Mouse (Mus musculus) cerebellum, adult 11 months (tissue): Measurements from ENCODE around the gene Ankrd33.

Experiments used
- DNase-seq: peaks from one replicate; pipeline ENCODE4 v3.0.0; 2022

Ankrd33 gene

GRCm38 (mm10) chr15:101126876-101127544 is 11.5 kb downstream of the Ankrd33 start:
- DNase-seq, result no peak

- DNase-seq, result no peak
These were observed 12.9 kb downstream of the Ankrd33 start, which contains the start of gene Acvrl1 for GRCm38 (mm10) chr15:101128181-101129089. Gene Acvrl1 (plus strand): TSS chr15:101128522.

GRCm38 (mm10) chr15:101129412-101129811 is 13.9 kb downstream of the Ankrd33 start:
- DNase-seq, result no peak

- DNase-seq, result no peak
These were observed 15.9 kb downstream of the Ankrd33 start for GRCm38 (mm10) chr15:101131498-101131897.

- no peak for DNase-seq
These were observed 16.5 kb downstream of the Ankrd33 start for GRCm38 (mm10) chr15:101132041-101132440.

GRCm38 (mm10) chr15:101132761-101133160 is 17.2 kb downstream of the Ankrd33 start:
- DNase-seq, result no peak

GRCm38 (mm10) chr15:101133993-101134704 is 18.6 kb downstream of the Ankrd33 start:
- DNase-seq, result no peak

GRCm38 (mm10) chr15:101135405-101135804 is 19.9 kb downstream of the Ankrd33 start:
- DNase-seq, result no peak

GRCm38 (mm10) chr15:101137455-101137854 is 21.9 kb downstream of the Ankrd33 start:
- DNase-seq, result no peak

- DNase-seq, result no peak
These were observed 23.1 kb downstream of the Ankrd33 start for GRCm38 (mm10) chr15:101138675-101139074.

- DNase-seq, result no peak
These were observed 24.3 kb downstream of the Ankrd33 start for GRCm38 (mm10) chr15:101139885-101140284.

GRCm38 (mm10) chr15:101140587-101140986 is 25.0 kb downstream of the Ankrd33 start:
- no peak for DNase-seq

- no peak for DNase-seq
These were observed 25.5 kb downstream of the Ankrd33 start for GRCm38 (mm10) chr15:101141061-101141541.

- DNase-seq, result no peak
These were observed 27.1 kb downstream of the Ankrd33 start for GRCm38 (mm10) chr15:101142672-101143071.

- no peak for DNase-seq
These were observed 27.9 kb downstream of the Ankrd33 start for GRCm38 (mm10) chr15:101143494-101143893.

GRCm38 (mm10) chr15:101144176-101144575 is 28.6 kb downstream of the Ankrd33 start:
- no peak for DNase-seq

- DNase-seq, result no peak
These were observed 29.2 kb downstream of the Ankrd33 start for GRCm38 (mm10) chr15:101144779-101145178.

- DNase-seq, result peak; percentile 88
These were observed 30.0 kb downstream of the Ankrd33 start for GRCm38 (mm10) chr15:101145424-101146099.

GRCm38 (mm10) chr15:101146100-101146965 is 30.8 kb downstream of the Ankrd33 start:
- DNase-seq, result no peak

GRCm38 (mm10) chr15:101147115-101147909 is 31.8 kb downstream of the Ankrd33 start:
- DNase-seq, result no peak

GRCm38 (mm10) chr15:101147910-101148273 is 32.3 kb downstream of the Ankrd33 start:
- no peak for DNase-seq
